Mouse (Mus musculus) G1E (cell line): ENCODE measurements around the gene Zfp143. TPM values are rescaled to one million over a fixed set of nuclear protein-coding genes. Genes with fewer than 3 reads are reported as not detected.

Experiments used
- ATAC-seq: 2 replicates; pipeline ENCODE4 v1.8.0; 2016; ENCODE audit warnings: mild to moderate bottlenecking; ENCODE audit not compliant: insufficient number of reproducible peaks, poor library complexity, low FRiP score, severe bottlenecking; ENCODE audit errors: extremely low read depth
- DNase-seq: peaks from one replicate; pipeline ENCODE4 v3.0.0; 2012; ENCODE audit warnings: low spot score
- H3K27me3 ChIP-seq: 2 replicates; pipeline ENCODE4 v1.6.1; 2012; ENCODE audit warnings: mild to moderate bottlenecking, low read length, inconsistent platforms; ENCODE audit not compliant: insufficient read depth
- H3K36me3 ChIP-seq: replicated peaks from 2 replicates; pipeline ENCODE3; 2012; ENCODE audit warnings: mild to moderate bottlenecking, inconsistent platforms
- H3K4me1 ChIP-seq: 2 replicates; pipeline ENCODE4 v1.6.1; 2012; ENCODE audit warnings: low read depth, low read length, inconsistent platforms, mixed read lengths; ENCODE audit not compliant: insufficient read depth
- H3K4me3 ChIP-seq: 2 replicates; pipeline ENCODE4 v1.5.1; 2012; ENCODE audit warnings: low read depth, mild to moderate bottlenecking, inconsistent platforms, low read length, moderate library complexity, mixed read lengths
- H3K9me3 ChIP-seq: replicated peaks from 2 replicates; pipeline ENCODE4 v1.6.1; 2012; ENCODE audit warnings: inconsistent platforms
- CTCF ChIP-seq: IDR thresholded peaks from 2 replicates; pipeline ENCODE4 v1.5.1; 2012; ENCODE audit warnings: low read depth, low read length, inconsistent platforms, mixed read lengths
- GATA1 ChIP-seq: IDR thresholded peaks from 2 replicates; pipeline ENCODE4 v1.6.1; 2012; ENCODE audit warnings: borderline replicate concordance, low read length, inconsistent platforms, mixed read lengths
- GATA2 ChIP-seq: IDR thresholded peaks from 2 replicates; pipeline ENCODE4 v1.6.1; 2012; ENCODE audit warnings: low read depth, low read length, inconsistent platforms, borderline replicate concordance
- POLR2AphosphoS5 ChIP-seq: IDR thresholded peaks from 2 replicates; pipeline ENCODE4 v1.6.1; 2012; ENCODE audit warnings: low read depth, low read length, inconsistent platforms; ENCODE audit not compliant: insufficient replicate concordance
- TAL1 ChIP-seq: conservative IDR thresholded peaks from 2 replicates; pipeline ENCODE4 v1.6.1; 2012; ENCODE audit warnings: low read depth, low read length, inconsistent platforms, mixed read lengths
- polyA plus RNA-seq: library from polyadenylated mRNA; stranded (reverse); fragments of >175 nt; gene quantifications from 2 replicates; pipeline ENCODE4 v1.2.3, GENCODE M21; 2012
- total RNA-seq, 2 experiments: library from RNA; stranded (forward) in 1 of 2; stranded (reverse) in 1 of 2; fragments of 200-1000 nt in 1 of 2; fragments of >200 nt in 1 of 2; fragmentation: Nextera tagmentation in 1 of 2; gene quantifications; 2 replicates each; pipeline ENCODE4 v1.2.3; 2014 to 2017

Zfp143 gene
- total and polyA plus RNA-seq, 3 experiments: 1.6 to 53.8 (median 34.8) TPM

DNA sequence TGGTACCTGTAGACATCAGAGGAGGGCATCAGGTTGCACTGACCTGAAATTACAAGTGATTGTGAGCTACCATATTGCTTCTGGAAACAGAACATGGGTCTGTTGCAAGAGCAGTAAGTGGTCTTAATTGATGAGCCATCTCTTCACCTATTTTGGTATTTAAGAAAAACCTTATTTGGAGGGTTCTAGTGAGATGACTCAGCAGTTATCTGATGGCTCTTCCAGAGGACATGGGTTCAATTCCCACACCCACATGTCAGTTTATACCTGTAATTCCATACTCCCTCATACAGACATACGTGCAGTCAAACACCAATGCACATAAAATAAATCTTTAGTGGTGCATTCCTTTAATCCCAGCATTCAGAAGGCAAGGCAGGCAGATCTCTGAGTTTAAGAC is 82.8 kb downstream of the Zfp143 start:
- TF ChIP-seq GATA2: no peak
- no peak for TF ChIP-seq CTCF
- no peak for TF ChIP-seq POLR2AphosphoS5
- no peak for TF ChIP-seq GATA1
- TF ChIP-seq TAL1: no peak
- H3K9me3 ChIP-seq: no peaks in the 10 kb centered on the region
- H3K4me3 ChIP-seq: no peak overlapping the region
- DNase-seq (no peak), ATAC-seq (no peak)
- peaks cover 78% of the 10 kb centered on the region for H3K36me3 ChIP-seq
- peaks cover 10% of the 10 kb centered on the region; the same call in 1 of the 2 replicates for H3K4me1 ChIP-seq
- H3K27me3 ChIP-seq: no peaks in the 10 kb centered on the region

Other genes with a start within 250 kb of the Zfp143 start
- gene Scube2, start 195.5 kb upstream of the Zfp143 start, total RNA-seq (2014; fragmentation: Nextera tagmentation): 10.3 and 11.1 TPM in 2 replicates
- 3.0 and 3.1 TPM in 2 replicates for gene Scube2, start 195.5 kb upstream of the Zfp143 start, total RNA-seq (2017)
- gene Scube2, start 195.5 kb upstream of the Zfp143 start, polyA plus RNA-seq: 0.20 TPM in 2 replicates
- gene Dennd5a, start 100.7 kb upstream of the Zfp143 start, total RNA-seq (2014; fragmentation: Nextera tagmentation): 117 and 131 TPM in 2 replicates
- gene Dennd5a, start 100.7 kb upstream of the Zfp143 start, total RNA-seq (2017): 70.4 and 74.8 TPM in 2 replicates
- gene Dennd5a, start 100.7 kb upstream of the Zfp143 start, polyA plus RNA-seq: 9.2 and 10.1 TPM in 2 replicates
- gene Tmem41b, start 74.3 kb upstream of the Zfp143 start, total RNA-seq (2014; fragmentation: Nextera tagmentation): 68.5 and 78.6 TPM in 2 replicates
- 96.3 and 105 TPM in 2 replicates for gene Tmem41b, start 74.3 kb upstream of the Zfp143 start, total RNA-seq (2017)
- 20.3 and 22.7 TPM in 2 replicates for gene Tmem41b, start 74.3 kb upstream of the Zfp143 start, polyA plus RNA-seq
- gene Ipo7, start 42.9 kb upstream of the Zfp143 start, total RNA-seq (2014; fragmentation: Nextera tagmentation): 98.0 and 100 TPM in 2 replicates
- 129 and 157 TPM in 2 replicates for gene Ipo7, start 42.9 kb upstream of the Zfp143 start, total RNA-seq (2017)
- 69.2 and 78.3 TPM in 2 replicates for gene Ipo7, start 42.9 kb upstream of the Zfp143 start, polyA plus RNA-seq
- gene Wee1, start 60.8 kb downstream of the Zfp143 start, total RNA-seq (2014; fragmentation: Nextera tagmentation): 82.1 and 86.6 TPM in 2 replicates
- 21.3 TPM in 2 replicates for gene Wee1, start 60.8 kb downstream of the Zfp143 start, total RNA-seq (2017)
- 32.7 and 39.4 TPM in 2 replicates for gene Wee1, start 60.8 kb downstream of the Zfp143 start, polyA plus RNA-seq
- 78.3 and 93.9 TPM in 2 replicates for gene Swap70, start 160.5 kb downstream of the Zfp143 start, total RNA-seq (2014; fragmentation: Nextera tagmentation)
- gene Swap70, start 160.5 kb downstream of the Zfp143 start, total RNA-seq (2017): 201 and 233 TPM in 2 replicates
- gene Swap70, start 160.5 kb downstream of the Zfp143 start, polyA plus RNA-seq: 50.4 and 56.0 TPM in 2 replicates